Mouse (Mus musculus) adrenal gland, postnatal 36 days (tissue): ENCODE data around the gene Fmo5. TPM values are rescaled to one million over a fixed set of nuclear protein-coding genes. Genes with fewer than 3 reads are reported as not detected.

Experiments used
- DNase-seq, 2 experiments: peaks; one replicate each; pipeline ENCODE4 v3.0.0; 2021; ENCODE audit warnings: mixed read lengths in 1 of 2
- microRNA-seq: library from miRNA; unstranded; fragments of <30 nt; microRNA quantifications from one replicate; pipeline ENCODE4 v1.2.0, GENCODE M21; 2021
- total RNA-seq, 2 experiments: library from RNA; stranded (reverse); gene quantifications; 2 replicates each; pipeline ENCODE4 v1.2.3; 2021

The Fmo5 gene
- total RNA-seq, 2 experiments from 2014 or later, result 8.9 to 13.3 TPM

- peak; percentile 81 to 89 for DNase-seq
Measured at GRCm38 (mm10) chr3:97681321-97682158, 52.9 kb downstream of the Fmo5 start.

- no peak for DNase-seq
Measured at GRCm38 (mm10) chr3:97682159-97682502, 53.5 kb downstream of the Fmo5 start.

- DNase-seq, result no peak
Measured at GRCm38 (mm10) chr3:97682576-97682975, 54.0 kb downstream of the Fmo5 start.

- no peak for DNase-seq
Measured at GRCm38 (mm10) chr3:97683560-97684195, 55.1 kb downstream of the Fmo5 start.

GRCm38 (mm10) chr3:97686372-97687117 lies 57.9 kb downstream of the Fmo5 start:
- DNase-seq, result no peak

- no peak for DNase-seq
Measured at GRCm38 (mm10) chr3:97689289-97689688, 60.7 kb downstream of the Fmo5 start.

- DNase-seq, result no peak
Measured at GRCm38 (mm10) chr3:97690590-97690989, 62.0 kb downstream of the Fmo5 start.

GRCm38 (mm10) chr3:97691443-97692017 lies 62.9 kb downstream of the Fmo5 start:
- no peak for DNase-seq

- DNase-seq, result no peak
Measured at GRCm38 (mm10) chr3:97693806-97694205, 65.2 kb downstream of the Fmo5 start.

- no peak for DNase-seq
Measured at GRCm38 (mm10) chr3:97696866-97697265, 68.3 kb downstream of the Fmo5 start.

GRCm38 (mm10) chr3:97697291-97697690 lies 68.7 kb downstream of the Fmo5 start:
- DNase-seq, result no peak

- DNase-seq, result no peak
Measured at GRCm38 (mm10) chr3:97699061-97699460, 70.5 kb downstream of the Fmo5 start.

GRCm38 (mm10) chr3:97701198-97701597 lies 72.6 kb downstream of the Fmo5 start:
- DNase-seq, result no peak

- no peak for DNase-seq
Measured at GRCm38 (mm10) chr3:97702448-97703080, 74.0 kb downstream of the Fmo5 start.

Small RNA genes within 50 kb of the gene (microRNA-seq; reads per million reads assigned to microRNA genes)
- not detected for gene Mir7225

Other genes with a start within 250 kb of the Fmo5 start
- not detected for gene Olfr1402, start 206.8 kb upstream of the Fmo5 start, total RNA-seq
- 10 to 100 TPM in 1 of 2 experiments, 1 to 10 TPM in 1; 9.8 to 18.5 TPM for gene Chd1l, start 18.6 kb upstream of the Fmo5 start, total RNA-seq
- 10 to 100 TPM in 1 of 2 experiments, 1 to 10 TPM in 1; 7.5 to 10.5 TPM for gene Prkab2, start 29.4 kb downstream of the Fmo5 start, total RNA-seq
- gene Gm17651, start 45.9 kb downstream of the Fmo5 start, total RNA-seq, result not detected